Mouse (Mus musculus): ENCODE measurements around the gene Nsf.

DNA sequence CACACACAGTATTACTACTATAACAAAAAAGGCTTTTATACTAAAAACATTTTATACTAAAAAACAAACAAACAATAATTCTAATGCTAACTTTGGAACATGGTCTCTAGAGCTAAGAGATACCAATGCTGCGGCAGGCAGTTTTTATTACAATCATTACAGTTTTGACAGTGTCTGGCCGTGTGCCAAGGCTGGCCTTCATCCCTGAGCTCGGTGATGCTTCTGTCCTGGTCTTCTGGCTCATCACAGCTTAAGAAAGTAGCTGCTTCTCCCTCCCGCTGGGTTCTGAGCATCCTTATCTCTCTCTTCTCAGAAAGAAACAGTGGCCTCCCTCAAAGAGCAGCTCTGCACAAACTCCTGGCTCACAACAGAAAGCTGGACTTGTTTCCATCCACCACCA is 123.9 kb downstream of the Nsf start:
- no peak for TF ChIP-seq POLR2A (IDR thresholded peaks at IDR 0.05; ENCODE audit: extremely low read depth, insufficient read depth, low read length)
- TF ChIP-seq CTCF (IDR thresholded peaks at IDR 0.05; ENCODE audit: low read depth, low read length) = no peak
